Mouse (Mus musculus) common myeloid progenitor, adult 5-6 weeks (primary cell): Measurements from ENCODE around the gene Itprip. TPM values are rescaled to one million over a fixed set of nuclear protein-coding genes. Genes with fewer than 3 reads are reported as not detected.

Experiments
- ATAC-seq: replicated peaks from 2 replicates; pipeline ENCODE4 v1.8.0; 2016; ENCODE audit warnings: low read depth, mild to moderate bottlenecking, moderate TSS enrichment, inconsistent platforms; ENCODE audit not compliant: poor library complexity, severe bottlenecking
- total RNA-seq: library from RNA; stranded (forward); fragments of 200-1000, 187-1606 nt; gene quantifications from 2 replicates; pipeline ENCODE4 v1.2.3, GENCODE M21; 2017

Itprip gene
- 13.6 and 16.1 TPM in 2 replicates for total RNA-seq

GRCm38 (mm10) chr19:47919126-47919965 is at the start of gene Itprip, which contains the start of gene Cfap43:
TSS of gene Itprip (minus strand) at chr19:47919299.
TSS of gene Cfap43 (minus strand) at chr19:47919287.
- ATAC-seq, result peak; percentile 66

- ATAC-seq, result no peak
Observed at GRCm38 (mm10) chr19:47958181-47958580, 39.1 kb upstream of the Itprip start.

GRCm38 (mm10) chr19:47953169-47953568 is 34.1 kb upstream of the Itprip start:
- ATAC-seq, result no peak

- ATAC-seq, result no peak
Observed at GRCm38 (mm10) chr19:47950946-47951345, 31.8 kb upstream of the Itprip start.

- ATAC-seq, result no peak
Observed at GRCm38 (mm10) chr19:47946821-47947465, 27.8 kb upstream of the Itprip start.

GRCm38 (mm10) chr19:47939361-47939760 is 20.3 kb upstream of the Itprip start:
- ATAC-seq, result no peak

GRCm38 (mm10) chr19:47937443-47938406 is 18.6 kb upstream of the Itprip start, which contains the start of gene Cfap58:
TSS of gene Cfap58 (plus strand) at chr19:47937675.
- peak; percentile 84 for ATAC-seq

GRCm38 (mm10) chr19:47936938-47937337 is 17.8 kb upstream of the Itprip start:
- ATAC-seq, result peak; percentile 51

GRCm38 (mm10) chr19:47936490-47936889 is 17.4 kb upstream of the Itprip start:
- ATAC-seq, result peak; percentile 10; the same call in 1 of the 2 replicates

- no peak for ATAC-seq
Observed at GRCm38 (mm10) chr19:47935530-47935929, 16.4 kb upstream of the Itprip start.

- no peak for ATAC-seq
Observed at GRCm38 (mm10) chr19:47934636-47935238, 15.6 kb upstream of the Itprip start.

- no peak for ATAC-seq
Observed at GRCm38 (mm10) chr19:47934146-47934545, 15.0 kb upstream of the Itprip start.

GRCm38 (mm10) chr19:47931982-47932638 is 13.0 kb upstream of the Itprip start:
- ATAC-seq, result peak; percentile 90

- ATAC-seq, result no peak
Observed at GRCm38 (mm10) chr19:47929043-47929442, 9.9 kb upstream of the Itprip start.

- ATAC-seq, result no peak
Observed at GRCm38 (mm10) chr19:47927032-47927431, 7.9 kb upstream of the Itprip start.

GRCm38 (mm10) chr19:47925819-47926218 is 6.7 kb upstream of the Itprip start:
- no peak for ATAC-seq

- no peak for ATAC-seq
Observed at GRCm38 (mm10) chr19:47919966-47920375, 872 bp upstream of the Itprip start.

GRCm38 (mm10) chr19:47918455-47919101 is 521 bp downstream of the Itprip start:
- ATAC-seq, result peak; percentile 63

- ATAC-seq, result no peak
Observed at GRCm38 (mm10) chr19:47918016-47918415, 1.1 kb downstream of the Itprip start.
